Mouse (Mus musculus): ENCODE data around the gene Ndufaf2. TPM values are rescaled to one million over a fixed set of nuclear protein-coding genes. Genes with fewer than 3 reads are reported as not detected.

The Ndufaf2 gene
- polyA plus RNA-seq, 1 experiment from 2014 or later, result 63.1 TPM

GRCm38 (mm10) chr13:108069151-108069550 lies 89.3 kb downstream of the Ndufaf2 start:
- no peak overlapping the region for H3K4me2 ChIP-seq (replicated peaks)
- ATAC-seq, result no peak
- no peak overlapping the region for H3K9ac ChIP-seq
- WGBS, result 77% methylated on average over 4 of the region's 4 CpGs
- H3K9me3 ChIP-seq, result no peaks in the 10 kb centered on the region
- H3K27me3 ChIP-seq (replicated peaks), result no peaks in the 10 kb centered on the region
- no peak overlapping the region for H3K27ac ChIP-seq
- H3K36me3 ChIP-seq, result no peaks in the 10 kb centered on the region
- no peaks in the 10 kb centered on the region for H3K4me1 ChIP-seq (replicated peaks)
- no peak overlapping the region for H3K4me3 ChIP-seq (replicated peaks)

DNA sequence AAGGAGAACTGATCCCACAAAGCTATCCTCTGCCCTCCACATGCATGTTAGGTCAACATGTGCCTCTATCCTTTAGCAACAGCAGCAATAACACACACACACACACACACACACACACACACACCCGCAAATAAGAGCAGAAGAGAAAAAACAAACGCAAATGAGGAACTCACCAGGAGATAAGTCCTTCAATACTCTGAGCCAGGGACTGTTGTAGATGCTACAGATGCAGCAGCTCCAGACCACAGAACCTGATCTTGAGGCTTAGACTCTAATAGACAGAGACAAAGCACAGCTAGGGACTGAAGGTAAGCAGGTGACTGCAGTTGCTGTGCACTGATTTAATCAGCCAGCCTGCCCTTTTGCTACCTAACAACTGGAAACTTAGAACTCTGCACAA lies 92.4 kb downstream of the Ndufaf2 start:
- no peak overlapping the region for H3K27ac ChIP-seq
- H3K9me3 ChIP-seq, result no peaks in the 10 kb centered on the region
- H3K4me1 ChIP-seq (replicated peaks), result peaks cover 7% of the 10 kb centered on the region; the same call in 1 of the 2 replicates
- no peak overlapping the region for H3K4me3 ChIP-seq (replicated peaks)
- H3K36me3 ChIP-seq, result no peaks in the 10 kb centered on the region
- ATAC-seq, result no peak
- no peak overlapping the region for H3K4me2 ChIP-seq (replicated peaks)
- no peak overlapping the region for H3K9ac ChIP-seq
- WGBS, result 77% methylated on average over 2 of the region's 2 CpGs
- no peaks in the 10 kb centered on the region for H3K27me3 ChIP-seq (replicated peaks)

DNA sequence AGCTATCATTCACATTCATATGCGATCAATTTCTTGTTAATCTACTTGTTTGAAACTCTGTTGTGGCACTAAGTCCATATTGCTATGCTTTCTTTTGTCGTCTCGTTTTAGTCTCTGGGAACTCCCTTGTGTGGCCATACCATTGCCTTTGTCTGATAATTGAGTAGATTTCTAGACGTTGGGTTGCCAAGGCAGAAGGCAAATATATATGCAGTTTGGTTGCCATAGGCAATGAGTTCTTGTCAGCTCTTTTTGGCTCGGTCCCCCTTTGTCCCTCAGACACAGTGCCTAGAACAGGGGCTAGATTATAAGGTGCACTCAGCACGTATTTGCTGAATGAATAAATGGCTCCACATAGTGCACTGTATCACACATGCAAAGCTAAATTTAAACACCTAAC lies 94.1 kb downstream of the Ndufaf2 start:
- no peak overlapping the region for H3K4me3 ChIP-seq (replicated peaks)
- H3K9me3 ChIP-seq, result no peaks in the 10 kb centered on the region
- no peak overlapping the region for H3K4me2 ChIP-seq (replicated peaks)
- no peaks in the 10 kb centered on the region for H3K27me3 ChIP-seq (replicated peaks)
- no peak overlapping the region for H3K9ac ChIP-seq
- no peak overlapping the region for H3K27ac ChIP-seq
- ATAC-seq, result no peak
- no peaks in the 10 kb centered on the region for H3K36me3 ChIP-seq
- peaks cover 7% of the 10 kb centered on the region; the same call in 1 of the 2 replicates for H3K4me1 ChIP-seq (replicated peaks)
- WGBS, result 86% methylated on average over 6 of the region's 6 CpGs

DNA sequence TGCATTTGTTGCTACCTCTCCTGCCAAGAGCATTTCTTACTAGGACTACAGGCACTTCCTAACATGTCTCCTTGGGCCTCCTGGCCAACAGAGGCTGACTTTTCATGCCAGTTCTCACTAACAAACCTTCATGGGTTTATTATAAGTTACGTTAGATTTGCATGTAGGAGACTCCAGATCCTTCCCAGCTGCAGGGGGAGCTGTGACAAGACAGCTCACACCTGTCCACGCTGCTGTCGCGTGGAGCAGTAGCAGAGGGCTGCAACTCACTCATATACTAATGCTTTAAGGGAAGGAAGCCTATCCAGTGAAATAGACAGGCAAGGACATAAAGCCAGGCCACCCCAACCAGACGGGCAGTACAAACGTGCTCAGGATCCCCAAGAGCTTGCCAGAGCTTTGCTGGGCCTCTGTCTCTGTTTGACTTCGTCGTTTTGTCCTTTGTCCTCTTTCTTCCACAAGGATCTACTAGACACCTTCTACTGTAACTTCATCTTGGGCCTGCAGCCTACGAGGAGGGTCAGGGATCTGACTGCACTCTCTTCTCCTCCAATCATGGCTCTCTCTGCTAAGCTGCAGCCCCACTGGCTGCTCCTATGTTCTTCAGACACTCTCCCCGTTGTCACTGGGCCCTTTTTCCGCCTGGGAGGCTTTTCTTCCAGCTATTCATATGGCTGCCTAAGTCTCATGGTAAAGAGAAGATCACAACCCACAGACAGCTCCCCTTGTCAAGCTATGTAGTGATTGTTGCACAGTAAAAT lies 94.9 kb downstream of the Ndufaf2 start:
- ATAC-seq, result no peak
- H3K36me3 ChIP-seq, result no peaks in the 10 kb centered on the region
- H3K27me3 ChIP-seq (replicated peaks), result no peaks in the 10 kb centered on the region
- peaks cover 7% of the 10 kb centered on the region; the same call in 1 of the 2 replicates for H3K4me1 ChIP-seq (replicated peaks)
- H3K4me3 ChIP-seq (replicated peaks), result no peak overlapping the region
- H3K4me2 ChIP-seq (replicated peaks), result no peak overlapping the region
- WGBS, result 69% methylated on average over 11 of the region's 11 CpGs
- no peaks in the 10 kb centered on the region for H3K9me3 ChIP-seq
- no peak overlapping the region for H3K27ac ChIP-seq
- H3K9ac ChIP-seq, result no peak overlapping the region

GRCm38 (mm10) chr13:108062900-108063299 lies 95.5 kb downstream of the Ndufaf2 start:
- Histone ChIP-seq H3K27ac (no peak overlapping the region), H3K4me1 (replicated peaks) (peaks cover 7% of the 10 kb centered on the region; the same call in 1 of the 2 replicates), H3K9me3 (no peaks in the 10 kb centered on the region), H3K4me2 (replicated peaks) (no peak overlapping the region), H3K4me3 (replicated peaks) (no peak overlapping the region), H3K9ac (no peak overlapping the region), H3K27me3 (replicated peaks) (no peaks in the 10 kb centered on the region), H3K36me3 (no peaks in the 10 kb centered on the region)
- no peak for ATAC-seq
- WGBS, result 69% methylated on average over 5 of the region's 5 CpGs

DNA sequence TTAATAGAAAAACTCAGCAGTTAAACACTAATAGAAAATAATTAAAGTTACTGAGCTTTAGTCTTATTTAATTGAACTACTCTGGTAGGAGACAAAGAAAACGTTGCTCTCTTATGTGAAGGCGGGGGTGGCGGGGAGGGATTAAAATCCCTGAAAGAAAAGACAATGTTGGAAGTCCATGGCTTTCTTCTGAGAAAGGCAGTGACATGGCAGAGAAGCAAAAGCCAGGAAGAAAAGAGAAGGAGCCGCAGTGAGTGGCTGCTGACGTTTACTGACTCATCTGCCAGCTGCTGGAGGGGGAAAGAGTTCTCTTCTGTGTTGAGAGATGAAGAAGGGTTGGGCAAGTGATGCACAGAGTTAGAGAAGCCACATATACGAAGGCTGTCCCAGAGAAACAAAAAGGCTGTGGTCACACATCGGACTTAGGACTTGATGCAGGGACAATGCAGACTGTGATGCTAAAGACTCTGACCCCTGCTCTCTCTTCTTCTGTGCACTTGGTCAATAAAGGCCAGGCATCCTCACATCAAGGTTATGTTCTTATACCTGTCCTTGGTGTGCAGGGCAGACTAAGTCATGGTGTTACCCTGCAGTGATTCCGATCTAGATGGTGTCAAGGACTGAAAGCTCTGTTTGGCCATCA lies 97.4 kb downstream of the Ndufaf2 start:
- no peak overlapping the region for H3K4me2 ChIP-seq (replicated peaks)
- ATAC-seq, result no peak
- no peaks in the 10 kb centered on the region for H3K36me3 ChIP-seq
- peaks cover 7% of the 10 kb centered on the region; the same call in 1 of the 2 replicates for H3K4me1 ChIP-seq (replicated peaks)
- no peaks in the 10 kb centered on the region for H3K9me3 ChIP-seq
- H3K9ac ChIP-seq, result no peak overlapping the region
- no peak overlapping the region for H3K27ac ChIP-seq
- 67% methylated on average over 8 of the region's 8 CpGs for WGBS
- H3K4me3 ChIP-seq (replicated peaks), result no peak overlapping the region
- H3K27me3 ChIP-seq (replicated peaks), result no peaks in the 10 kb centered on the region

DNA sequence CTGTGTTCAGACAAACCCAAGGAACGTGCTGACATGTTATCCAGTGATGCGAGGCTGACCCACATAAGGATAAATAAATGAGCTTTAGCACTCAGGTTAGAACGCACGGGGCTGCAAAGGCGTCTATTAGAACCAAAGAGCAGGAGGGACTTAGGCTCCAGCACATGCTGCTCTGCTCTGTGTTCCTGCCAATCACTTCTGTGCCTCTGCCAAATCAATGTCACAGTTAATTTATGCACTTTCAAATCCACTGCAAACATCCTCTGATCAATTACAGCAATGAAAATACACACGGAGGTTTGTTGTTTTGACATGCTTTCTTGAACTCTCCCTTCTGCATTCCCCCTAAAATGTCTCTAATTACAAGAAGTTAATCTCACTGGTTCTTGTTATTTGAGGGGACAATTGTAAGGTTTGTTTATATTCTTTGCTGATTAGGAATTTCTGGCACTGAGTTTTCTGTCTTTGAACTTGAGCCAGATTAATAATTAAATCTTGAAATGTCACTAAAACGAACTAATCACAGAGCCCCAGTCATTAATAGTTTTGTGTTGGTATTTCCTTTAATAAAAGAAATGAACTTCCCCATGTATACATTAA lies 98.0 kb downstream of the Ndufaf2 start:
- Histone ChIP-seq H3K27me3 (replicated peaks) (no peaks in the 10 kb centered on the region), H3K4me1 (replicated peaks) (peaks cover 7% of the 10 kb centered on the region; the same call in 1 of the 2 replicates), H3K36me3 (no peaks in the 10 kb centered on the region), H3K27ac (no peak overlapping the region), H3K9me3 (no peaks in the 10 kb centered on the region), H3K4me2 (replicated peaks) (no peak overlapping the region), H3K4me3 (replicated peaks) (no peak overlapping the region), H3K9ac (no peak overlapping the region)
- WGBS, result 59% methylated on average over 7 of the region's 7 CpGs
- ATAC-seq, result no peak

DNA sequence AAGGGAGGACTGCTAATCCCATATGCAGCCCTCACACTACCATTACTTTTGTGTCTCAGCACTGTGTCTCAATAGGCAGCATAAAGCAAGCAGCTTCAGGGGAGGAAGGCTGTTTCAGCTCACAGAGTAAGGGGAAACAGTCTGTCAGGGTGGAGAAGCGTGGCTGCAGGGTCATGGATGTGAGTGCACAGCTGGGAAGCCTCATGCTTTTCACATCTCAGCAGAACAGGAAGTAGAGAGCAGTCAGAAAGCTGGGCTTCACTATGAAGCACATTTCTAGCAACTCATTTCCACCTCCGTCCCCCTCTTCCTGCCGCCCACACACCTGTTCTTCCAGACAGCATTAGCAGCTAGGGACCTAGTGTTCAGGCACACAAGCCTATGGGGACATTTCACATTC lies 101.5 kb downstream of the Ndufaf2 start:
- Histone ChIP-seq H3K4me2 (replicated peaks) (no peak overlapping the region), H3K4me1 (replicated peaks) (no peaks in the 10 kb centered on the region), H3K27ac (peak overlapping the region; percentile 27; the same call in 1 of the 2 replicates), H3K9ac (no peak overlapping the region), H3K9me3 (no peaks in the 10 kb centered on the region), H3K36me3 (no peaks in the 10 kb centered on the region), H3K27me3 (replicated peaks) (no peaks in the 10 kb centered on the region), H3K4me3 (replicated peaks) (no peak overlapping the region)
- peak; percentile 70 for ATAC-seq
- WGBS, result 23% methylated on average over 3 of the region's 3 CpGs

DNA sequence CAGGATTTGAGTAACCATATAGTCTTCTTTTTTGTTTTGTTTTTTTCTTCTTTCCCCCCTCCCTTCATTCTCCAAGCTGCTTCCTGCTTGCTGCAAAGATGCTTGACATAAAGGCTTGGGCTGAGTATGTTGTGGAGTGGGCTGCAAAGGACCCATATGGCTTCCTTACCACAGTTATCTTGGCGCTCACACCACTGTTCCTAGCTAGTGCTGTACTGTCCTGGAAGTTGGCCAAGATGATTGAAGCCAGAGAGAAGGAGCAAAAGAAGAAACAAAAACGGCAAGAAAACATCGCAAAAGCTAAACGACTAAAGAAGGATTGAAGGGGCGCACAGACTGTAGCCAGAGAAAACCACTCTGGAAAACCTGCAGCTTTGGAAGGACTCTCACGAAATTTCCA lies 111.1 kb downstream of the Ndufaf2 start:
- Histone ChIP-seq H3K4me3 (replicated peaks) (no peak overlapping the region), H3K27me3 (replicated peaks) (no peaks in the 10 kb centered on the region)
- no peak for ATAC-seq

DNA sequence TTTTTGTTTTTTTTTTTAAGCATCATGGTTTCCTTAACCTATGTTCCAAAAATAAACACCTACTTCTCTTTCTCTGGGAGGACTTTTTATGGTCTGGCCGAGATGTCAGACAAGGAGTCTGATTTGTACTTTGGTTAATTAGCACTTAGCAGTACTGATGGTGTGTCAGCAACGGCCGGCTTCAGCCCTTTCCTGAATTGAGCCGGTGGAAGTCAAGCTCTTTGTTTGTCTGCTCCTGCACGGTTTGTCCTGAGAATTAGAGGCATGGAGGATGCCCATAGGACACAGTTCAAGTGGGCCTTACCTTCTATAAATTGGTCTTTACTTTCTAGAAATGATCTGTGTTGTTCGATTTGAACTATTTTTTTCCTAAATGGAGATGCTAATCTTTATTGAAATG lies 111.5 kb downstream of the Ndufaf2 start:
- H3K4me3 ChIP-seq (replicated peaks), result no peak overlapping the region
- peaks cover 6% of the 10 kb centered on the region for H3K4me1 ChIP-seq (replicated peaks)
- no peak for ATAC-seq
- no peaks in the 10 kb centered on the region for H3K9me3 ChIP-seq
- no peak overlapping the region for H3K27ac ChIP-seq
- H3K4me2 ChIP-seq (replicated peaks), result no peak overlapping the region
- no peaks in the 10 kb centered on the region for H3K36me3 ChIP-seq
- WGBS, result 63% methylated on average over 6 of the region's 6 CpGs
- no peaks in the 10 kb centered on the region for H3K27me3 ChIP-seq (replicated peaks)
- no peak overlapping the region for H3K9ac ChIP-seq

More for the DNA sequence above, 111.1 kb downstream of the Ndufaf2 start:
- Histone ChIP-seq H3K9ac (no peak overlapping the region), H3K9me3 (no peaks in the 10 kb centered on the region), H3K4me1 (replicated peaks) (peaks cover 6% of the 10 kb centered on the region), H3K36me3 (no peaks in the 10 kb centered on the region), H3K4me2 (replicated peaks) (no peak overlapping the region), H3K27ac (no peak overlapping the region)
- 78% methylated on average over 6 of the region's 6 CpGs for WGBS

DNA sequence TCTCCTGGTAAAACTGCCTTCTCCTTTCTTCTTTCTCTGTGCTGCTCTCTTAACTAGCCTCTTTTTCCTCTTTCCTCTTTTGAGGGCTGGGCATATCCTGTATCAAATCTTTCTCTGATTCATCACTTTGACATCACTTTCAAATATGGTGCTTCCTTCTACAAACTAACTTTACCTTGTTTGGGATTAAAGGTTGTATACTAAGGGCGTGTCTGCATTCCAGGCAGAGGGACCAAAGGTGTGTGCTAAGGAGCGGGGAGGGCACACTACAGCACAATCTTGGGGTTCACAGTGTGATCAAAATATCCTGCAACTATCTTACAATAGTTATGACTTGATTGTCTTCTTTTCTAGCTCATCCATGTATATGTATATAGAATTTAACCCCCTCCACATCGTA lies 112.4 kb downstream of the Ndufaf2 start:
- WGBS, result 71% methylated on average over 3 of the region's 3 CpGs
- peak; percentile 46 for ATAC-seq
- H3K9me3 ChIP-seq, result no peaks in the 10 kb centered on the region
- H3K27ac ChIP-seq, result no peak overlapping the region
- peak overlapping the region; percentile 15; the same call in 1 of the 2 replicates for H3K4me2 ChIP-seq (replicated peaks)
- no peak overlapping the region for H3K4me3 ChIP-seq (replicated peaks)
- H3K9ac ChIP-seq, result no peak overlapping the region
- no peaks in the 10 kb centered on the region for H3K36me3 ChIP-seq
- no peaks in the 10 kb centered on the region for H3K27me3 ChIP-seq (replicated peaks)
- H3K4me1 ChIP-seq (replicated peaks), result peaks cover 6% of the 10 kb centered on the region

DNA sequence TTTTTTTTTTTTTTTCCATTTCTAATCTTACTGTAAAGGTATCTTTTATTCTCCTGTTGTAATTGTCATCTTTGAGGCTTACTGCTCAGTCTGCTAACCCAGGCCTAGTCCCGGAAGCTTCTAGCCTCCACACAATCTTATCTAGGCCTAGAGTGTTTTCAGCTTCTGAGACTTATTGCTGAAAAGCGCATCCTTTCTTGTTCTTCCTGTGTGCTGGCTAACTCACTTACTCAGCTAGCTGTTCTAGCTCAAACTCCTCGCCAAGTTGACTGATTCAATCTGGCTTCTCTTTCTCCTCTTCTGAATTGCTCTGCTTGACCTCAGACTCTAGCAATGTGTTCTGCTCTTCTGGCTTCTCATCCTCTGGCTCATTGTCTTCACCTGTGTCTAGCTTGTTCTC lies 112.8 kb downstream of the Ndufaf2 start:
- H3K4me2 ChIP-seq (replicated peaks), result peak overlapping the region; percentile 15; the same call in 1 of the 2 replicates
- no peak overlapping the region for H3K27ac ChIP-seq
- H3K27me3 ChIP-seq (replicated peaks), result no peaks in the 10 kb centered on the region
- H3K9ac ChIP-seq, result no peak overlapping the region
- ATAC-seq, result no peak
- H3K4me3 ChIP-seq (replicated peaks), result no peak overlapping the region
- no peaks in the 10 kb centered on the region for H3K9me3 ChIP-seq
- H3K36me3 ChIP-seq, result no peaks in the 10 kb centered on the region
- peaks cover 6% of the 10 kb centered on the region for H3K4me1 ChIP-seq (replicated peaks)
- 70% methylated on average over 3 of the region's 3 CpGs for WGBS
